Mouse (Mus musculus): Measurements from ENCODE around the gene Vac14. TPM values are rescaled to one million over a fixed set of nuclear protein-coding genes. Genes with fewer than 3 reads are reported as not detected.

The Vac14 gene
- polyA plus RNA-seq, 1 experiment from 2014 or later: 27.9 TPM

DNA sequence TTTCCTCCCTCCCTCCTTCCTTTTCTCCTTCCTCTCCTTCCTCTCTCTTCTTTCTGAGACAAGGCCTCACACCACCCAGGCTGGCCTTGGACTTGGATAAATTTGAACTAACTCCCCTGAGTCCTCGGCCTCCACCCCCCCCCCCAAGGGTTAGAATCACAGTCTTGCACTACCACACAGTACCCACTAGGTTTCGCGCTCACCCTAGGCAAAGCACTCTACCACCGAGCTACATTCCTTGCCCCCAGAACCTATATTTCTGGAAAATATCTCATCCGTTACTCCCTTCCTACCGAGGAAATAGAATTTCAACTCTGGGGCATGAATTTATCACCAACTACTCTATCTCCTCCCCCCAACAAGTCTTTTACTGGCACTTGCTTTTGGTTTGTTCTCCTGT lies 143.6 kb downstream of the Vac14 start:
- Histone ChIP-seq H3K9ac (replicated peaks) (no peak overlapping the region), H3K4me3 (no peak overlapping the region), H3K4me1 (no peaks in the 10 kb centered on the region), H3K27me3 (no peaks in the 10 kb centered on the region), H3K27ac (replicated peaks) (no peak overlapping the region), H3K36me3 (no peaks in the 10 kb centered on the region), H3K9me3 (no peaks in the 10 kb centered on the region), H3K4me2 (replicated peaks) (no peak overlapping the region)
- no peak for ATAC-seq (replicated peaks)
- 63% methylated on average over 6 of the region's 6 CpGs for WGBS

DNA sequence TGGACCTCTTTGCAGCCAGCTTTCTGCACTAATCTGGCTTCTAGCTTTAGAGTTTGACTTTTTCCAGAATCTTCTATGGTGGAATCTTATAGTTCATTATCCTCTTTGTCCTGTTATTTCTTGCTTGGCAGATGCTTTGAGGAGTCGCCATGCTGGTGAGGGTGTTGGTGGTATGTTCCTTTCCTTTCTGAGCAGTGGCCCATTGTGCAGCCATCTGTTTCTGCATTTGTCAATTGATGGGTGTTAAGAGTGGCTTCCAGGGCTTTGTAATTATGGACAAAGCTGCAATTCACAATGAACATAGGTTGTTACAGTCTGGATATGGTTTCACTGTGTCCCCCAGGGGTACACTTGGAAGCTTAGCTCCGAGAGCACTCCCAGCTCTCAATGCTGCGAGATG lies 146.3 kb downstream of the Vac14 start:
- WGBS: 51% methylated on average over 3 of the region's 3 CpGs
- Histone ChIP-seq H3K4me2 (replicated peaks) (no peak overlapping the region), H3K9me3 (no peaks in the 10 kb centered on the region), H3K4me3 (no peak overlapping the region), H3K4me1 (no peaks in the 10 kb centered on the region), H3K9ac (replicated peaks) (no peak overlapping the region), H3K36me3 (no peaks in the 10 kb centered on the region), H3K27me3 (no peaks in the 10 kb centered on the region), H3K27ac (replicated peaks) (no peak overlapping the region)
- ATAC-seq (replicated peaks): no peak

DNA sequence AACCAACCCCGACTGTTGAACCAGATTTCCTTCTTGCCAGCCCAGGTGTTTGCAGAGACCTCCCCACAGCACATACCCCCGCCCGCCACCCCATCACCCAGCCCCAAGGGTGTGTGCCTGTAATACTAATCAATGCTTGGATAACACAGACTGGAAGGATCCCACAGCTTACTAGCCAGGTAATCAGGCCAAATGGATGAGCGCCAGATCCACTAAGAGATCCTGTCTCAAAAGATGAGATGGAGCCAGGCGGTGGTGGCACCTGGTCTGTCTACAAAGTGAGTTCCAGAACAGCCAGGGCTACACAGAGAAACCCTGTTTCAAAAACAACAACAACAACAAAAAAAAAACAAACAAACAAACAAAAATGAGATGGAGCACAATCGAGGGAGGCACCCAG lies 148.9 kb downstream of the Vac14 start:
- no peak overlapping the region for H3K9ac ChIP-seq (replicated peaks)
- H3K4me3 ChIP-seq: no peak overlapping the region
- no peak overlapping the region for H3K4me2 ChIP-seq (replicated peaks)
- WGBS: 82% methylated on average over 6 of the region's 6 CpGs
- no peaks in the 10 kb centered on the region for H3K9me3 ChIP-seq
- H3K4me1 ChIP-seq: no peaks in the 10 kb centered on the region
- ATAC-seq (replicated peaks): no peak
- H3K27me3 ChIP-seq: no peaks in the 10 kb centered on the region
- H3K36me3 ChIP-seq: no peaks in the 10 kb centered on the region
- no peak overlapping the region for H3K27ac ChIP-seq (replicated peaks)

Other genes with a start within 250 kb of the Vac14 start
- gene Mtss1l, start 102.9 kb downstream of the Vac14 start, polyA plus RNA-seq (2015; fragmentation: Nextera tagmentation; extraction: Ambion mirVana): 22.5 and 32.2 TPM in 2 replicates
- gene Il34, start 187.3 kb downstream of the Vac14 start, polyA plus RNA-seq (2015; fragmentation: Nextera tagmentation; extraction: Ambion mirVana): 2.5 and 3.4 TPM in 2 replicates
- 67.1 and 70.0 TPM in 2 replicates for gene Cog4, start 228.0 kb downstream of the Vac14 start, polyA plus RNA-seq (2015; fragmentation: Nextera tagmentation; extraction: Ambion mirVana)
- gene Sf3b3, start 228.2 kb downstream of the Vac14 start, polyA plus RNA-seq (2015; fragmentation: Nextera tagmentation; extraction: Ambion mirVana): 121 TPM in 2 replicates

Measured in forebrain, embryonic 15.5 days (tissue).